Mouse (Mus musculus): ENCODE results near the gene Mthfd1l. TPM values are rescaled to one million over a fixed set of nuclear protein-coding genes. Genes with fewer than 3 reads are reported as not detected.
"Not testable (repeated sequence)": the region's sequence is repeated elsewhere in the genome, so short reads cannot be mapped to it uniquely, and the experiment has no call there.

Mthfd1l gene
- polyA plus RNA-seq, 1 experiment from 2014 or later: 11.2 TPM

GRCm38 (mm10) chr10:4120708-4121107 is 147.8 kb downstream of the Mthfd1l start:
- no peak overlapping the region for H3K27ac ChIP-seq
- ATAC-seq (ENCODE audit: low FRiP score): no peak
- no peaks in the 10 kb centered on the region for H3K36me3 ChIP-seq (replicated peaks)
- 88% methylated on average over 10 of the region's 10 CpGs for WGBS
- no peak overlapping the region for H3K9ac ChIP-seq
- H3K4me2 ChIP-seq: no peak overlapping the region
- no peaks in the 10 kb centered on the region for H3K9me3 ChIP-seq
- H3K4me3 ChIP-seq (replicated peaks): no peak overlapping the region
- no peaks in the 10 kb centered on the region for H3K27me3 ChIP-seq
- H3K4me1 ChIP-seq: peaks cover 8% of the 10 kb centered on the region; the same call in 1 of the 2 replicates

GRCm38 (mm10) chr10:4121197-4121596 is 148.3 kb downstream of the Mthfd1l start:
- ATAC-seq (ENCODE audit: low FRiP score): no peak
- H3K4me2 ChIP-seq: no peak overlapping the region
- H3K27ac ChIP-seq: no peak overlapping the region
- WGBS: 89% methylated on average over 1 of the region's 1 CpGs
- H3K4me3 ChIP-seq (replicated peaks): no peak overlapping the region
- no peaks in the 10 kb centered on the region for H3K9me3 ChIP-seq
- no peak overlapping the region for H3K9ac ChIP-seq
- H3K27me3 ChIP-seq: no peaks in the 10 kb centered on the region
- peaks cover 8% of the 10 kb centered on the region; the same call in 1 of the 2 replicates for H3K4me1 ChIP-seq
- H3K36me3 ChIP-seq (replicated peaks): no peaks in the 10 kb centered on the region

- H3K4me1 ChIP-seq; H3K4me2 ChIP-seq; H3K27ac ChIP-seq; H3K9ac ChIP-seq; H3K4me3 ChIP-seq (replicated peaks); H3K9me3 ChIP-seq; H3K27me3 ChIP-seq; H3K36me3 ChIP-seq (replicated peaks); ATAC-seq (ENCODE audit: low FRiP score): not testable (repeated sequence)
- 96% methylated on average over 7 of the region's 7 CpGs for WGBS
These were observed 150.5 kb downstream of the Mthfd1l start for GRCm38 (mm10) chr10:4123280-4123945.

GRCm38 (mm10) chr10:4124148-4124547 is 151.2 kb downstream of the Mthfd1l start:
- Histone ChIP-seq H3K4me2 (no peak overlapping the region), H3K9ac (no peak overlapping the region), H3K4me3 (replicated peaks) (no peak overlapping the region), H3K4me1 (peaks cover 8% of the 10 kb centered on the region; the same call in 1 of the 2 replicates), H3K9me3 (no peaks in the 10 kb centered on the region), H3K27ac (no peak overlapping the region), H3K36me3 (replicated peaks) (no peaks in the 10 kb centered on the region), H3K27me3 (no peaks in the 10 kb centered on the region)
- 70% methylated on average over 1 of the region's 1 CpGs for WGBS
- ATAC-seq (ENCODE audit: low FRiP score): no peak

- no peak for ATAC-seq (ENCODE audit: low FRiP score)
- 70% methylated on average over 7 of the region's 7 CpGs for WGBS
- no peak overlapping the region for H3K27ac ChIP-seq
- no peaks in the 10 kb centered on the region for H3K36me3 ChIP-seq (replicated peaks)
- no peaks in the 10 kb centered on the region for H3K9me3 ChIP-seq
- H3K4me1 ChIP-seq: peaks cover 8% of the 10 kb centered on the region; the same call in 1 of the 2 replicates
- no peak overlapping the region for H3K9ac ChIP-seq
- H3K4me2 ChIP-seq: no peak overlapping the region
- no peak overlapping the region for H3K4me3 ChIP-seq (replicated peaks)
- no peaks in the 10 kb centered on the region for H3K27me3 ChIP-seq
These were observed 152.3 kb downstream of the Mthfd1l start for GRCm38 (mm10) chr10:4125232-4125631.

GRCm38 (mm10) chr10:4126335-4127012 is 153.6 kb downstream of the Mthfd1l start:
- H3K4me1 ChIP-seq: peaks cover 8% of the 10 kb centered on the region; the same call in 1 of the 2 replicates
- no peaks in the 10 kb centered on the region for H3K27me3 ChIP-seq
- no peaks in the 10 kb centered on the region for H3K9me3 ChIP-seq
- no peak overlapping the region for H3K4me3 ChIP-seq (replicated peaks)
- no peak overlapping the region for H3K9ac ChIP-seq
- H3K27ac ChIP-seq: no peak overlapping the region
- 65% methylated on average over 8 of the region's 8 CpGs for WGBS
- H3K4me2 ChIP-seq: no peak overlapping the region
- ATAC-seq (ENCODE audit: low FRiP score): no peak
- no peaks in the 10 kb centered on the region for H3K36me3 ChIP-seq (replicated peaks)

GRCm38 (mm10) chr10:4128411-4128810 is 155.5 kb downstream of the Mthfd1l start:
- Histone ChIP-seq H3K36me3 (replicated peaks) (no peaks in the 10 kb centered on the region), H3K4me3 (replicated peaks) (no peak overlapping the region), H3K4me2 (no peak overlapping the region), H3K9ac (no peak overlapping the region), H3K9me3 (no peaks in the 10 kb centered on the region), H3K4me1 (peaks cover 8% of the 10 kb centered on the region; the same call in 1 of the 2 replicates), H3K27ac (no peak overlapping the region), H3K27me3 (no peaks in the 10 kb centered on the region)
- ATAC-seq (ENCODE audit: low FRiP score): no peak
- 83% methylated on average over 10 of the region's 10 CpGs for WGBS

GRCm38 (mm10) chr10:4128915-4129314 is 156.0 kb downstream of the Mthfd1l start:
- peaks cover 8% of the 10 kb centered on the region; the same call in 1 of the 2 replicates for H3K4me1 ChIP-seq
- WGBS: 81% methylated on average over 4 of the region's 4 CpGs
- no peaks in the 10 kb centered on the region for H3K9me3 ChIP-seq
- no peak overlapping the region for H3K4me3 ChIP-seq (replicated peaks)
- no peak for ATAC-seq (ENCODE audit: low FRiP score)
- H3K9ac ChIP-seq: no peak overlapping the region
- H3K27ac ChIP-seq: no peak overlapping the region
- H3K36me3 ChIP-seq (replicated peaks): no peaks in the 10 kb centered on the region
- no peaks in the 10 kb centered on the region for H3K27me3 ChIP-seq
- no peak overlapping the region for H3K4me2 ChIP-seq

GRCm38 (mm10) chr10:4129461-4129860 is 156.5 kb downstream of the Mthfd1l start:
- Histone ChIP-seq H3K27ac (no peak overlapping the region), H3K4me3 (replicated peaks) (no peak overlapping the region), H3K9me3 (no peaks in the 10 kb centered on the region), H3K4me1 (peaks cover 8% of the 10 kb centered on the region; the same call in 1 of the 2 replicates), H3K9ac (no peak overlapping the region), H3K27me3 (no peaks in the 10 kb centered on the region), H3K36me3 (replicated peaks) (no peaks in the 10 kb centered on the region), H3K4me2 (no peak overlapping the region)
- WGBS: 88% methylated on average over 8 of the region's 8 CpGs
- no peak for ATAC-seq (ENCODE audit: low FRiP score)

- 90% methylated on average over 11 of the region's 11 CpGs for WGBS
These were observed 157.2 kb downstream of the Mthfd1l start for GRCm38 (mm10) chr10:4130034-4130607.

GRCm38 (mm10) chr10:4132735-4133134 is 159.8 kb downstream of the Mthfd1l start:
- WGBS: 67% methylated on average over 7 of the region's 7 CpGs
- Histone ChIP-seq H3K4me2 (no peak overlapping the region), H3K27me3 (no peaks in the 10 kb centered on the region)

More at GRCm38 (mm10) chr10:4130034-4130607, 157.2 kb downstream of the Mthfd1l start:
- no peaks in the 10 kb centered on the region for H3K9me3 ChIP-seq
- H3K9ac ChIP-seq: no peak overlapping the region
- no peak overlapping the region for H3K27ac ChIP-seq
- peaks cover 3% of the 10 kb centered on the region; the same call in 1 of the 2 replicates for H3K4me1 ChIP-seq
- no peak for ATAC-seq (ENCODE audit: low FRiP score)
- H3K4me3 ChIP-seq (replicated peaks): no peak overlapping the region
- no peak overlapping the region for H3K4me2 ChIP-seq
- H3K36me3 ChIP-seq (replicated peaks): no peaks in the 10 kb centered on the region
- H3K27me3 ChIP-seq: no peaks in the 10 kb centered on the region

GRCm38 (mm10) chr10:4135100-4135764 is 162.3 kb downstream of the Mthfd1l start:
- no peaks in the 10 kb centered on the region for H3K36me3 ChIP-seq (replicated peaks)
- H3K4me2 ChIP-seq: no peak overlapping the region
- H3K27me3 ChIP-seq: no peaks in the 10 kb centered on the region
- no peak overlapping the region for H3K9ac ChIP-seq
- H3K4me3 ChIP-seq (replicated peaks): no peak overlapping the region
- H3K9me3 ChIP-seq: no peaks in the 10 kb centered on the region
- WGBS: 92% methylated on average over 5 of the region's 5 CpGs
- ATAC-seq (ENCODE audit: low FRiP score): no peak
- H3K27ac ChIP-seq: no peak overlapping the region
- H3K4me1 ChIP-seq: no peaks in the 10 kb centered on the region

More at GRCm38 (mm10) chr10:4132735-4133134, 159.8 kb downstream of the Mthfd1l start:
- Histone ChIP-seq H3K36me3 (replicated peaks) (no peaks in the 10 kb centered on the region), H3K27ac (no peak overlapping the region), H3K9ac (no peak overlapping the region), H3K4me3 (replicated peaks) (no peak overlapping the region), H3K4me1 (no peaks in the 10 kb centered on the region), H3K9me3 (no peaks in the 10 kb centered on the region)
- ATAC-seq (ENCODE audit: low FRiP score): no peak
